Mouse (Mus musculus) testis, postnatal 14 days (tissue): ENCODE measurements at regions not wholly inside any gene's neighbourhood (a gene's known extent, or its start where the extent isn't known, plus 50 kb on each side); places are given as distances from the start of the nearest gene placed in this dataset.

Source experiments
- DNase-seq: peaks from one replicate; pipeline ENCODE4 v3.0.0; 2021; ENCODE audit warnings: low spot score

DNA sequence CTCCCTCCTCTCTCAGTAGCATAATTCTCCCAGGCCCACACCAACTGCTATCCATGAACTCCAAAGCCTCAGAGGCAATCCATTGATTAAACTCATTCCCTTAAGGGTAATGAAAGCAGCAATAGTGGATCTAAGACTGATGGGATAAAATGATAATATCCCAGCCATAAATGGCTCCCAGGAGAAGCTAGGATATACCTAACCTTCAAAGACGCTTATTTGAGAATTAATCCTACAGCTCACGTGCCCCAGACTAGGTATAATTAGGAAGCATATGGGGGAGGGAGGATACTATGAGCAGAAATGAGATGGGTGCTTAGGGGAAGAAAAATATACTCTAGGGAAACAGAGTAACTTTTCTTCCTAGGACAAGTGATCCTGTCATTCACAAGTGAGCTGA, 52.8 kb upstream of the Rnf32 start:
- DNase-seq: no peak

DNA sequence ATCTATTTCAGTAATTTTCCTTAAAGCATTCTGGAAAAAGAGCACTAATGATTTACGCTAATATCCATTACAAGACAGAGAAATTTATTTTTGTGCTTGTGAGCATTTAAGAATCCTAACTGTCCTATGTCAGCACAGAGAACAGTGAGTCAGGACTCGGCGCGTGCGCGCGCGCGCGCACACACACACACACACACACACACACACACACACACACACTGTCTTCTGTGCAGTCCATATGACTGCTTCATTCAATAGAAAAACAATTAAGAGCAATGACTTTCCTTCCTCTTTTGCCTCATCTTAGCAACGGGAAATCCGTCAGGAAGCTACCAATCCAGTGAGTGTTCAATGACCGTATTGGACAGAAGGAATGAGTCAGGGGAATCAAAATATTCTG, 53.3 kb upstream of the Rnf32 start:
- DNase-seq: no peak

GRCm38 (mm10) chr5:29137481-29137880, 58.3 kb upstream of the Rnf32 start:
- no peak for DNase-seq

- no peak for DNase-seq
Observed at GRCm38 (mm10) chr5:29132261-29132660, 63.5 kb upstream of the Rnf32 start.

DNA sequence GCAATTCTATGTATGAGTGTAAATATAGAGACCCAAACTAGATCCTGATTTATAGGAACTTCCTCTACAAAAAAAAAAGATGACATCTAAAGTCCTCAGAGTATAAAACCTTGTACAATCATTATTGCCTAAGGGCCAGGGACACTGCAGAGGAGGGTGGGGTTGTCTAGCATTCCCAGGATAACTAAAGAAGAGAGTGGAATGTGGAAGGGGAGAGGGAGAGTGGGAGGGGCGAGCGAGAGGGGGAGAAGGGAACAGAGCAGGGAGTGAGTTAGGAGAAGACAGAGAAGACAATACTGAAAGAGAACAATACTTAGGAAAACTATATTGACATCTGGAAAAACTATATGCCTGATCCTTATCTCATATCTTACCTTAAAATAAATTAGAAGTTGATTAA, 64.0 kb upstream of the Rnf32 start:
- DNase-seq: no peak

GRCm38 (mm10) chr5:29129724-29130123, 66.1 kb upstream of the Rnf32 start:
- no peak for DNase-seq

DNA sequence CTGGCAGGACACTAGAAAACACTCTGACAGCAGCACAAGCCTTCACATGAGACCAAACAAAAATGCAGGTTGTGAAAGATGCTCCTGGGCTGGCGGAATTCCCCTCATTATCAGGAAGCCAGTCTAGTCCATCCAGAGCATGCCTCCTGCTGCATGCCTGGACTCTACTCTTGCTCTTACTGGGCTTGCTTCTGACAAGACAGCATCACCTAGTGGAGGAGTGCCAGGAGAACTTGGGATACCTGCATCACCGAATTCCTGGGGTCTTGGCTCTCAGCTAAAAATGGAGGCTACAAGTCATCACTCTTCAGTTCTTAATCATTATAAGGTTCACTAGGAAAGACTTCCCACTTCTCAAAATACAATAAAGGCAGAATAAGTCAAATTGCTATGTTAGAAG, 78.8 kb upstream of the Rnf32 start:
- DNase-seq: no peak

- no peak for DNase-seq
Observed at GRCm38 (mm10) chr5:29112531-29112930, 83.3 kb upstream of the Rnf32 start.

- DNase-seq: no peak
Observed at GRCm38 (mm10) chr5:29107276-29107675, 88.5 kb upstream of the Rnf32 start.

- DNase-seq: no peak
Observed at GRCm38 (mm10) chr5:29083288-29083687, 112.5 kb upstream of the Rnf32 start.

DNA sequence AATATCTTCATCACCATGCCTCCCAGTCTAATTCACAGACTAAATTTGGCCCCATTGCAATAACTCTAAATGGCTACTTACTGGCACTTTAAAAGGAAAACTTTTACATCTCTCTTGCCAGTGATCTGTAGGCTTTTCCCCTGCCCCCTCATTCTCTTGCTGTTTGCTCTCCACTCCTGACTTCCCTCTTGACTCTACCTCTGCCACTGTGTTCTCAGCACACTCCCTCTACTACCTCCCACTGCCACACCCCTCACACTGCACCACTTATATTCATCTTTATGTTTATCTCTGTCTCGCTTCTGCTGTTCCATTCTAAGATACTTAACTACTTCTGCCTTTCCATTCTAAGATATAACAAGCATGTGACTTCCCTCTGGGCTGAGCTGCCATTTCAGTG, 141.4 kb upstream of the Rnf32 start:
- no peak for DNase-seq

DNA sequence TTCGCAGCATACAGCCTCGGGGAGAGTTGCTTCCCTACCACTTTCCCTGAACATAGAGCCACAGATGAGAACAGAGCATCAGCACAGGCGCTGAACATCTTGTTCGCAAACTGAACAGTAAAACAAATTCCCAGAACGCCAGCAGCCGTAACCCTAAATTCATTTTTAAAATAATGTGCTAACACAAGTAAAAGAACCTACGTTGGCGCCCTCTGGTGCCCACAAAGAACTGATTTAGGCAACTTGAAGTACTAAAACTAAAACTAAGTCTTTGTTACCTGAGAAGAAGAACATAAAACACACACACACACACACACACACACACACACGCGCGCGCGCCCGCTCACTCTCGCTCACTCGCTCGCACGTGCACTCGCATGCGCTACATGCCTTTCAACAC, 159.2 kb upstream of the Rnf32 start:
- peak; percentile 11 for DNase-seq

- DNase-seq: no peak
Observed at GRCm38 (mm10) chr5:29033462-29033997, 162.3 kb upstream of the Rnf32 start.

DNA sequence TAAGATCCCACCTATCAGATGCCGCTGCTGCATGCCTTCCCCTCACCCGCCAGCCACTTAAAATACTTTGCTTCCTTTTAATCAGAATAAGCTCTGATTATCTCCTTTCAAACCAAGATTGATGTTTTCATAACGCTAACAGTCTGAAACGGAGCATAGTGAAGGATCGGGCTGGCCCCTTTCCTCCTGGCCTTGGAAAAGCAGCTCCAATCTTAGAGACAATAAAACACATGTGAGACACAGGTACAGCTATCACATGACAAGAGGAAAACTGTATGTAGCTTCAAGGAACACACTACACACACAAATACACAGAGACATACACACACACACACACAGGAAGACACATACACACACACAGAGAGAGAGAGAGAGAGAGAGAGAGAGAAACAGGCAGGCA, 165.3 kb upstream of the Rnf32 start:
- no peak for DNase-seq

- DNase-seq: no peak
Observed at GRCm38 (mm10) chr5:29029957-29030356, 165.8 kb upstream of the Rnf32 start.

DNA sequence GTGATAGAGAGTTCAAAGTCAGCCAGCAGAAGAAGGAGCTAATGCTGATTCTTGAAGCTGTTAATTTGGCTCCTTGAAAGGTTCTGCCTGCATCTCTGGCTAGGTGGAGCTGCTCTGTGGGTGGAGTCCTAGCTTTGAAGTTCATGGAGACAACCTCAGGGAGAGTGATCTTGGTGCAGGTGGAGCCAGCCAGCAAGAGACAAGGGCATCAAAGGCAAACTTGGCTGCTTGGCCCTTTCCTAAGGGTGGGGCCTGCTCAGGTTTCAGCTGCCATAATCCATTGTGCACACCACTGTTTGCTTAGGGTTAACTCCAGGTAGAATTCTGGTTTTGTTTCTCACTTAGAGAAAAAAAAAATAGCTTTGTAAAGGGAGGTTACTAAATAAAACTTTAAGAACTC, 170.7 kb upstream of the Rnf32 start:
- DNase-seq: no peak

DNA sequence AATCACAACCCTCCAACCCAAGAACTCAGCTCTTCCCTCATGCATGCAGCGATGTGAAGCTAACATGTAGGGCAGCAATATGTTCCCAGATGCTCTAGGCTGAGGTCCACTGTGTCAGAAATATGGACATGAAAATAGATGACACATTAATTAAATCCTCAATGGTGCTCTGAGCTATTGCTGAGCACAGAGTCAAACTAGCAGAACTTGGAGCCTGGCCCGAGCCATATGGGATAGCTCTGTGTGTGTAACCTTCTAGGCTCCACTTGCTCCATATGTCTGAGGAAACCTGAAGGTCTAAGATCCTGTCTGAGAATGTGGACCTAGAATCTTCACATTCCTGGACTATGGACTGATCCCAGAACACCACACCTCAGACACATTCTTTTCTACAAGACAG, 203.0 kb upstream of the Rnf32 start:
- no peak for DNase-seq

- DNase-seq: no peak
Observed at GRCm38 (mm10) chr5:28979932-28980331, 215.9 kb upstream of the Rnf32 start.

DNA sequence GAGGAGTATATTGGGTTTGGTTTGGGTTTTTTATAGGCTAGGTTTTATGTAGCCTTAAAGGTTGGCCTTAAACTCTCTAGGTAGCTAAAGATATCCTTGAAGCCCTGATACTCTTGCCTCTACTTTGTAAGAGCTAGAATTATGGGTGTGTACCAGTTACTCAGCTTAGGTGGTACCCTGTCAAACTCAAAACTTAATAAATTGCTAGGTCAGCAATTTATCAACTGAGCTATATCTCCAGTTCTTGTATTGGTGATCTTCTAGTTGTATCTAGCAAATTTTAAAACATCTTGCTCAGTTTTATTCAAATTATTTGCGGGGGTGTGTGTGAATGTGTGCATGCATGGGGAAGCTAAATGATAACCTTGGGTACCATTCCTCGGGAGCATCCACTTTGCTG, 225.4 kb upstream of the Rnf32 start:
- no peak for DNase-seq

DNA sequence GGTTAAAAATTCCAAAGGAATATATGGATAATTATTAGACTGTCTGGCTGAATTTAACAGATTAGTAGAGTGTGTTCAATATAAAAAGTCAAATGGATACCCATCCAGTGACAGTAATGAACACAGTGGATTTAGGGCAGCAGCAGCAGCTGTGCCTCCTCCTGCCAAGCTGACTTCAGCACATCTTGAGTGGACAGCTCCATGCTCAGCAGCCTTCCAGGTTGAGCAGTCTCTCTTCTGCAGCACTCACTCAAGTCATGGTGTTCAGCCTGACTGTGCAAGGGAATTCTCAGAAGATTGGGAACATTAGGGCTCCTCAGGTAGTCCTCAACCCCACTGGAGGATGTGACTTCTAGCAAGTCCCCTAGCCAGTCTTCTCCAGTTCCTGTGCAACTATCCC, 240.8 kb upstream of the Rnf32 start:
- DNase-seq: peak; percentile 16

DNA sequence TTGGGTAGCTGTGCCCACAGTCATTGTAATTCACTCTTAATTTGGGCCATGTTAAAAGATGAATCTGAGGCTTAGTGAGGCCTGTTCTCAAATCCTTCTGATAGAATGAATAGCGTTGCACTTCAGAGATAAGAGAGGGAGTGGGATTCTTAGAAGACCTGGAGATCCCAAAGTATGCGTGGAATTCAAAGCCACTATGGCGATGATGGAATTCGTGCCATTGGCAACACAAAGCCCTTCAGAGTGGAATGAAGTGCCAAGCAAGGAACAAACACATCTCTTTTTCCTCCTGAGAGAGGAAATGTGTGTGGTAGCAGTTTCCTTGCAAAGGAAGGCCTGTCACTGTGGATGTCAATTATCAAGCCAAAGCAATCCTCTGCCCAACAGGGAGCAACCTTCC, 248.3 kb upstream of the Rnf32 start:
- no peak for DNase-seq

DNA sequence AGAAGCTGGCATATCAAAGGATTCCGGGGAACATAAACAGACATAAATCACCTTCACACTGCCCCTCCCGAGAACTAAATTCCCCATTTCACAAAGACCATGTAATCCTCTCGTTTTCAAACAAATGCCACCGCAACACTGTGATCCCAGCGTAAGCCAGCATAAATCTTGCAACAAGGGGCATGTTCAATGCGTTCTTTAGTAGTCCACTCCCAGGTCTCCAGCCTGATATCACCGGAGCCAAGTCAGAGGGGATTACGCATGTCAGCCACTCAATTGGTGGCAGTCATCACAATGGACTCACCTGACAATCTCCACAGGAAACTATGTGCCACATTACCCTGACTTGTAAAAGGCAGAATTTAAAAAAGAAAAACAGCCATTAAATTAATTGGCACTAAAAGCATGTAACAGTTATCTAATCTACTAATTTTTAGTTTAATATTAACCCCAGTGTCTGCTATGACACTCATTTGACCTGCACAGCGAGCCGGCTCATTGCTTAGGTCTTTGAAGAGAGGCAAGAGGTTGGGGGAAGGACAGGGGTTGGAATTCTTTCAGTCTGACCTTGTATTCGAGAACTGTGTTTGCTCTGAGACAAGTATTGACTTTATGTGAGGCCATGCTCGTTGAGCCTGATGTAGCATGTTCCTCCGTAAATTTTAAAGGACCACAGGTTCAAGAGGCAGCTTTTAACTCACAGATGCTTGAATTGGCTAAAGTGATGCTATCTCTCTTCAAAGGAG, 252.0 kb upstream of the Rnf32 start:
- DNase-seq: no peak

GRCm38 (mm10) chr5:28940972-28941371, 254.8 kb upstream of the Rnf32 start:
- no peak for DNase-seq
